Mouse (Mus musculus): ENCODE measurements around the gene Rpl22l1. TPM values are rescaled to one million over a fixed set of nuclear protein-coding genes. Genes with fewer than 3 reads are reported as not detected.
"Not testable (repeated sequence)": the region's sequence is repeated elsewhere in the genome, so short reads cannot be mapped to it uniquely, and the experiment has no call there.

Rpl22l1 gene
- polyA plus RNA-seq, 1 experiment from 2014 or later: 389 TPM

DNA sequence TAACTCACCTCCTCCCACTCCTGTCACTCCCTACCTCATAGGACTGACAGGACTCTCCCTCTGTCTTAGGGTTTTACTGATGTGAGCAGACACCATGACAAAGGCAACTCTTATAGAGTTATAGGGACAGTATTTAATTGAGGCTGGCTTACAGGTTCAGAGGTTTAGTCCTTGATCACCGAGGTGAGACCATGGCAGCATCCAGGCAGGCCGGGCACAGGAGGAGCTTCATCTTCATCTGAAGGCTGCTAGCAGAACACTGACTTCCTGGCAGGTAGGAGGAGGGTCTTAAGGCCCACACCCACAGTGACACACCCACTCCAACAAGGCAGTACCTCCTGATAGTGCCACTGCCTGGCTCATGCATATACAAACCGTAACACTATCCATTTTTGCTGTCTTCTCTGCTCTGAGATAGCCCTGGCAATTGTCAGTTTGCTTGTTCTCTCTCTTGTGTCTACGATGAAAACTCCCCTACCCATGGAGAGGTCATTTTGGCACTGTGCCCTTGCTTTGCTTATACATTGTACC is 10.8 kb downstream of the Rpl22l1 start:
- H3K4me2 ChIP-seq: no peak overlapping the region
- DNase-seq (ENCODE audit: low spot score, missing footprints) (no peak), ATAC-seq (ENCODE audit: low FRiP score) (no peak)
- H3K9me3 ChIP-seq (ENCODE audit: control insufficient read depth, low read length): no peaks in the 10 kb centered on the region
- no peaks in the 10 kb centered on the region for H3K27me3 ChIP-seq (ENCODE audit: control insufficient read depth, insufficient read depth, low read length)
- 85% methylated on average over 4 of the region's 4 CpGs for WGBS
- no peak overlapping the region for H3K4me3 ChIP-seq (ENCODE audit: low read depth, low read length)
- no peak overlapping the region for H3K27ac ChIP-seq (ENCODE audit: low read depth, low read length)
- H3K9ac ChIP-seq (ENCODE audit: low read length): no peak overlapping the region
- H3K4me1 ChIP-seq (ENCODE audit: control insufficient read depth, insufficient read depth, low read length): no peaks in the 10 kb centered on the region
- no peaks in the 10 kb centered on the region for H3K36me3 ChIP-seq (ENCODE audit: control insufficient read depth, insufficient read depth, low read length)

- Histone ChIP-seq H3K4me2 (no peak overlapping the region), H3K27me3 (ENCODE audit: control insufficient read depth, insufficient read depth, low read length) (no peaks in the 10 kb centered on the region), H3K4me3 (ENCODE audit: low read depth, low read length) (no peak overlapping the region), H3K36me3 (ENCODE audit: control insufficient read depth, insufficient read depth, low read length) (no peaks in the 10 kb centered on the region), H3K9me3 (ENCODE audit: control insufficient read depth, low read length) (no peaks in the 10 kb centered on the region), H3K4me1 (ENCODE audit: control insufficient read depth, insufficient read depth, low read length) (no peaks in the 10 kb centered on the region), H3K9ac (ENCODE audit: low read length) (no peak overlapping the region), H3K27ac (ENCODE audit: low read depth, low read length) (no peak overlapping the region)
- 89% methylated on average over 1 of the region's 1 CpGs for WGBS
- ATAC-seq (ENCODE audit: low FRiP score) (no peak), DNase-seq (ENCODE audit: low spot score, missing footprints) (no peak)
These were observed 21.0 kb downstream of the Rpl22l1 start for GRCm38 (mm10) chr3:28826272-28826671.

- WGBS: 87% methylated on average over 2 of the region's 2 CpGs
- H3K4me3 ChIP-seq (ENCODE audit: low read depth, low read length): no peak overlapping the region
- DNase-seq (ENCODE audit: low spot score, missing footprints) (no peak), ATAC-seq (ENCODE audit: low FRiP score) (no peak)
- H3K4me2 ChIP-seq: no peak overlapping the region
- H3K9ac ChIP-seq (ENCODE audit: low read length): no peak overlapping the region
- no peaks in the 10 kb centered on the region for H3K4me1 ChIP-seq (ENCODE audit: control insufficient read depth, insufficient read depth, low read length)
- H3K27ac ChIP-seq (ENCODE audit: low read depth, low read length): no peak overlapping the region
- no peaks in the 10 kb centered on the region for H3K9me3 ChIP-seq (ENCODE audit: control insufficient read depth, low read length)
- H3K27me3 ChIP-seq (ENCODE audit: control insufficient read depth, insufficient read depth, low read length): no peaks in the 10 kb centered on the region
- no peaks in the 10 kb centered on the region for H3K36me3 ChIP-seq (ENCODE audit: control insufficient read depth, insufficient read depth, low read length)
These were observed 22.4 kb downstream of the Rpl22l1 start for GRCm38 (mm10) chr3:28827605-28828004.

DNA sequence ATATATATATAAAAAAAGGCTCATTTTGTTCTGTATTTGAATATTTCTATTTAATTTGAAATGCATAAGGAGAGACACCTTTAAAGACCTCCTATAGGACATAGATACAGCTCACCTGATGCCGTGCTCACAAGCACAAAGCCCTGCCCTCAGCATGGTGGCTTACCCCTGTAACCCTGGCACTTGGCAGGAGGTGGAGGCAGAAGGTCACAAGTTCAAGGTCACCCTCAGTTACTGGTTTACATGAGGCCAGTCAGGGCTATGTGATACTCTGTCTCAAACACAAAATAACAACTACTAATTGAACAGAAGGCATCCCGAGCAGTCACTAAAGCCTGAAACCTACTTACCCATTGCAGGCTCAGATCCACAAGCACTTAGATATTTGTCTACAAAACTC is 24.2 kb downstream of the Rpl22l1 start:
- no peak overlapping the region for H3K4me2 ChIP-seq
- H3K4me3 ChIP-seq (ENCODE audit: low read depth, low read length): no peak overlapping the region
- no peak overlapping the region for H3K9ac ChIP-seq (ENCODE audit: low read length)
- no peak overlapping the region for H3K27ac ChIP-seq (ENCODE audit: low read depth, low read length)
- H3K9me3 ChIP-seq (ENCODE audit: control insufficient read depth, low read length): no peaks in the 10 kb centered on the region
- no peaks in the 10 kb centered on the region for H3K4me1 ChIP-seq (ENCODE audit: control insufficient read depth, insufficient read depth, low read length)
- H3K27me3 ChIP-seq (ENCODE audit: control insufficient read depth, insufficient read depth, low read length): no peaks in the 10 kb centered on the region
- DNase-seq (ENCODE audit: low spot score, missing footprints) (no peak), ATAC-seq (ENCODE audit: low FRiP score) (no peak)
- no peaks in the 10 kb centered on the region for H3K36me3 ChIP-seq (ENCODE audit: control insufficient read depth, insufficient read depth, low read length)
- WGBS: 91% methylated on average over 2 of the region's 2 CpGs

DNA sequence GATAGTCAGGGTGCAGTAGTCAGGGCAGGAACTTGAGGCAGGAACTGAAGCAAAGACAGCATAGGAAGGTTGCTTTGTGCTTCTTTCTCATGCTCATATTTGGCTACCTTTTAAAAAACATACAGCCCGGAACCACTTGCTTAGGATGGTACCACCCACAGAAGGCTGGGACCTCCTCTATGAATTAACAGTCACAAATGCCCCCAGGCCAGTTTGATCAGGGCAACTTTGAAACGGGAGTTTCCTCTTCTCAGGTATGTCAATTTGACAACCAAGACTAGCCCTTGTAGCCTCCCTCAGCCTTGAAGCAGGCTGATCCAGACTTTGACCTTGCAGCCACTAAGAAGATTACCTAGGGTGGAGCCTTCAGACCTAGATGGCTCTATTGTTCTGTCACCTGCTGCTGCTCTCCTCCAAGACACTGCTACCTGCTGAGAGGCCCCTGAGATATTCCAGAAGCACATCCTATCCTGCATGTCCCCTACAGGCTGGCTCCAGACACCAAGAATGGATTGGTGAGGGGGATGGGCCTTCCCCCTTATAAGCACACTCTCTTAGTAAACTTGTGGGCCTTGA is 31.6 kb downstream of the Rpl22l1 start:
- Histone ChIP-seq H3K36me3 (ENCODE audit: control insufficient read depth, insufficient read depth, low read length) (no peaks in the 10 kb centered on the region), H3K4me2 (no peak overlapping the region), H3K4me3 (ENCODE audit: low read depth, low read length) (no peak overlapping the region), H3K27ac (ENCODE audit: low read depth, low read length) (no peak overlapping the region), H3K9me3 (ENCODE audit: control insufficient read depth, low read length) (no peaks in the 10 kb centered on the region), H3K4me1 (ENCODE audit: control insufficient read depth, insufficient read depth, low read length) (no peaks in the 10 kb centered on the region; the same call in 1 of the 2 replicates), H3K9ac (ENCODE audit: low read length) (no peak overlapping the region), H3K27me3 (ENCODE audit: control insufficient read depth, insufficient read depth, low read length) (no peaks in the 10 kb centered on the region)
- whole genome bisulfite sequencing: 76% methylated on average over 2 of the region's 2 CpGs
- no peak for ATAC-seq (ENCODE audit: low FRiP score)
- no peak for DNase-seq (ENCODE audit: low spot score, missing footprints)

- peak; percentile 87 for DNase-seq (ENCODE audit: low spot score, missing footprints)
- WGBS: 26% methylated on average over 3 of the region's 3 CpGs
- H3K9ac ChIP-seq (ENCODE audit: low read length): no peak overlapping the region
- H3K4me1 ChIP-seq (ENCODE audit: control insufficient read depth, insufficient read depth, low read length): peaks cover 6% of the 10 kb centered on the region; the same call in 1 of the 2 replicates
- H3K36me3 ChIP-seq (ENCODE audit: control insufficient read depth, insufficient read depth, low read length): no peaks in the 10 kb centered on the region
- H3K27ac ChIP-seq (ENCODE audit: low read depth, low read length): no peak overlapping the region
- H3K4me3 ChIP-seq (ENCODE audit: low read depth, low read length): no peak overlapping the region
- no peaks in the 10 kb centered on the region for H3K27me3 ChIP-seq (ENCODE audit: control insufficient read depth, insufficient read depth, low read length)
- no peaks in the 10 kb centered on the region for H3K9me3 ChIP-seq (ENCODE audit: control insufficient read depth, low read length)
- H3K4me2 ChIP-seq: no peak overlapping the region
- no peak for ATAC-seq (ENCODE audit: low FRiP score)
These were observed 36.8 kb downstream of the Rpl22l1 start for GRCm38 (mm10) chr3:28841886-28842649.

DNA sequence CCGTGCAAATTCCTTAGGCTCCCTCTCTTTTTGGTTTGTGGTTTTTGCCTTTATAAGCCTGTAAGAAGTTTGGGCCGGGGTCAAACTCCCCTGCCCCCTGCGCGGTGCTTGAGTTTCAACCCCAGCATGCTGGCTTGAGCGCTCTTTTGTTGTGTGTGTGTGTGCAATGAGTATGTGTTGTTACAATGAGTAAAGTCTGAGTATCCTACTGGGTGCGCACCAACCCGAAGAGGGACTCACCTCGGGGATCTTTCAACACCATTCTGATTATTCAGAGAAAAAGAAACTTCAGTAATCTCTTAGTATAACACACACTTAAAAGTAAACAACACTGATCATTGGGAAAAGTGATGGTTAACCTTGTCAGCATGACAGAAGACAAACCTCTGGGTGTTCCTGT is 38.0 kb downstream of the Rpl22l1 start:
- Histone ChIP-seq H3K4me1 (ENCODE audit: control insufficient read depth, insufficient read depth, low read length) (peaks cover 6% of the 10 kb centered on the region; the same call in 1 of the 2 replicates), H3K27ac (ENCODE audit: low read depth, low read length) (no peak overlapping the region), H3K36me3 (ENCODE audit: control insufficient read depth, insufficient read depth, low read length) (no peaks in the 10 kb centered on the region), H3K9ac (ENCODE audit: low read length) (no peak overlapping the region), H3K4me3 (ENCODE audit: low read depth, low read length) (no peak overlapping the region), H3K9me3 (ENCODE audit: control insufficient read depth, low read length) (no peaks in the 10 kb centered on the region), H3K4me2 (no peak overlapping the region), H3K27me3 (ENCODE audit: control insufficient read depth, insufficient read depth, low read length) (no peaks in the 10 kb centered on the region)
- peak; percentile 85 for DNase-seq (ENCODE audit: low spot score, missing footprints)
- ATAC-seq (ENCODE audit: low FRiP score): no peak
- WGBS: 27% methylated on average over 8 of the region's 8 CpGs

GRCm38 (mm10) chr3:28847115-28847514 is 41.9 kb downstream of the Rpl22l1 start:
- Histone ChIP-seq H3K4me2 (no peak overlapping the region), H3K9ac (ENCODE audit: low read length) (no peak overlapping the region), H3K27me3 (ENCODE audit: control insufficient read depth, insufficient read depth, low read length) (no peaks in the 10 kb centered on the region), H3K36me3 (ENCODE audit: control insufficient read depth, insufficient read depth, low read length) (no peaks in the 10 kb centered on the region), H3K27ac (ENCODE audit: low read depth, low read length) (no peak overlapping the region), H3K9me3 (ENCODE audit: control insufficient read depth, low read length) (no peaks in the 10 kb centered on the region), H3K4me3 (ENCODE audit: low read depth, low read length) (no peak overlapping the region), H3K4me1 (ENCODE audit: control insufficient read depth, insufficient read depth, low read length) (peaks cover 5% of the 10 kb centered on the region; the same call in 1 of the 2 replicates)
- DNase-seq (ENCODE audit: low spot score, missing footprints): no peak
- no peak for ATAC-seq (ENCODE audit: low FRiP score)

- not testable (repeated sequence) for H3K4me3 ChIP-seq (ENCODE audit: low read depth, low read length); ATAC-seq (ENCODE audit: low FRiP score)
- WGBS: 85% methylated on average over 3 of the region's 3 CpGs
These were observed 46.9 kb downstream of the Rpl22l1 start for GRCm38 (mm10) chr3:28852174-28852573.

More at GRCm38 (mm10) chr3:28852174-28852573, 46.9 kb downstream of the Rpl22l1 start:
- not testable (repeated sequence) for H3K27ac ChIP-seq (ENCODE audit: low read depth, low read length); H3K9me3 ChIP-seq (ENCODE audit: control insufficient read depth, low read length); DNase-seq (ENCODE audit: low spot score, missing footprints); H3K36me3 ChIP-seq (ENCODE audit: control insufficient read depth, insufficient read depth, low read length); H3K4me2 ChIP-seq; H3K9ac ChIP-seq (ENCODE audit: low read length); H3K27me3 ChIP-seq (ENCODE audit: control insufficient read depth, insufficient read depth, low read length); H3K4me1 ChIP-seq (ENCODE audit: control insufficient read depth, insufficient read depth, low read length)
